ENCODE assay signal across 11 mouse cellular contexts in genomic region chr2:158609681-158610080, GRCm38 (mm10). TPM values are rescaled to one million over a fixed set of nuclear protein-coding genes. Genes with fewer than 3 reads are reported as not detected.
DNase-seq lines count a peak whose midpoint lies in the region; ATAC-seq and TF ChIP-seq lines count a peak whose summit lies in the region.
"Had no signal": no experiment of that assay in that cellular context is flagged by ENCODE, and none has a peak within 500 bp of the region (broad histone marks: within the 10 kb centered on the region; RNA-seq: fewer than 3 reads in every experiment).

No protein-coding gene starts in this region.

- TF ChIP-seq POLR2A in olfactory bulb, adult 2 months (IDR thresholded peaks at IDR 0.05; ENCODE audit: insufficient read depth, low read depth, low read length), result peak; percentile 27; the same call in 1 of the 2 replicates

- H3K27ac ChIP-seq in limb, embryonic 10.5 days, result no peak overlapping the region
- peak overlapping the region; percentile 70 for H3K27ac ChIP-seq in olfactory bulb, adult 2 months (ENCODE audit: insufficient read depth, low read depth, low read length)
- H3K27ac ChIP-seq: left cerebral cortex, adult 2 months had no signal

- H3K27me3 ChIP-seq in limb, embryonic 10.5 days (ENCODE audit: low read depth, poor library complexity, severe bottlenecking), result peaks cover 100% of the 10 kb centered on the region

- no peak overlapping the region; the same call in 1 of the 2 replicates for H3K4me3 ChIP-seq in limb, embryonic 10.5 days
- peak overlapping the region; percentile 96 for H3K4me3 ChIP-seq in olfactory bulb, adult 2 months (ENCODE audit: insufficient read depth, low read depth, low read length)

- TF ChIP-seq CTCF in olfactory bulb, adult 2 months (IDR thresholded peaks at IDR 0.05; ENCODE audit: insufficient read depth, low read depth, low read length), result no peak

- no peak for ATAC-seq in CD4-positive, CD25-positive, alpha-beta regulatory T cell, adult 4 months

- no peaks in the 10 kb centered on the region for H3K9me3 ChIP-seq in limb, embryonic 10.5 days (replicated peaks)

- peak; percentile 23 for DNase-seq in CD4-positive, CD25-positive, alpha-beta regulatory T cell, adult 2 months (ENCODE audit: low read depth, low spot score)
- peak; percentile 51 for DNase-seq in retina, postnatal 1 day
- DNase-seq in retina, embryonic 14.5 days (ENCODE audit: low spot score), result no peak
- DNase-seq in limb, embryonic 10.5 days (ENCODE audit: low spot score), result peak; percentile 49
- DNase-seq in testis, postnatal 10 days (ENCODE audit: low spot score), result no peak
- DNase-seq in adrenal gland, postnatal 14 days, result no peak

- H3K36me3 ChIP-seq in limb, embryonic 10.5 days, result no peaks in the 10 kb centered on the region

- peaks cover 33% of the 10 kb centered on the region for H3K4me1 ChIP-seq in limb, embryonic 10.5 days
- H3K4me1 ChIP-seq in olfactory bulb, adult 2 months (ENCODE audit: control insufficient read depth, insufficient read depth, low read length), result peaks cover 24% of the 10 kb centered on the region

- WGBS in limb, embryonic 10.5 days, result 1% methylated on average over 27 of the region's 27 CpGs
- under 1% methylated on average over 27 of the region's 27 CpGs for WGBS in olfactory bulb, adult 2 months

RNA-seq across cellular contexts. Expression of gene Slc32a1, which starts 0.9 kb away (rescaled TPM):
- polyA plus RNA-seq in CD4-positive, CD25-positive, alpha-beta regulatory T cell, adult 4 months (2017; shearing (Covaris generic)), result not detected
- not detected in 2 replicates for polyA plus RNA-seq in limb, embryonic 10.5 days (2016; fragmentation: Nextera tagmentation; extraction: Ambion mirVana)
- not detected in 2 replicates for polyA plus RNA-seq in olfactory bulb, adult 2 months (2012; ENCODE audit: insufficient read depth, insufficient read length, low replicate concordance, missing spikeins)
- total RNA-seq in adrenal gland, postnatal 14 days (2021), result 0.26 TPM in 1 of 2 replicates, not detected in the other
- polyA plus RNA-seq: heart, embryonic 14.5 days; stomach, embryonic 14.5 days had no signal

RNA-seq across cellular contexts. Expression of gene Actr5, which starts 15.0 kb away (rescaled TPM):
- polyA plus RNA-seq in CD4-positive, CD25-positive, alpha-beta regulatory T cell, adult 4 months (2017; shearing (Covaris generic)), result 1 to 10 TPM; 2.1 to 2.9 TPM
- polyA plus RNA-seq in limb, embryonic 10.5 days (2016; fragmentation: Nextera tagmentation; extraction: Ambion mirVana), result 13.8 and 16.2 TPM in 2 replicates
- not detected in 2 replicates for polyA plus RNA-seq in olfactory bulb, adult 2 months (2012; ENCODE audit: insufficient read depth, insufficient read length, low replicate concordance, missing spikeins)
- 9.9 and 10.8 TPM in 2 replicates for total RNA-seq in adrenal gland, postnatal 14 days (2021)

RNA-seq across cellular contexts. Expression of gene Ppp1r16b, which starts 55.5 kb away (rescaled TPM):
- 100 to 1,000 TPM; 121 to 150 TPM for polyA plus RNA-seq in CD4-positive, CD25-positive, alpha-beta regulatory T cell, adult 4 months (2017; shearing (Covaris generic))
- 4.4 TPM in 2 replicates for polyA plus RNA-seq in limb, embryonic 10.5 days (2016; fragmentation: Nextera tagmentation; extraction: Ambion mirVana)
- 72.6 TPM in 1 of 2 replicates, not detected in the other for polyA plus RNA-seq in olfactory bulb, adult 2 months (2012; ENCODE audit: insufficient read depth, insufficient read length, low replicate concordance, missing spikeins)
- 11.5 and 16.0 TPM in 2 replicates for total RNA-seq in adrenal gland, postnatal 14 days (2021)

Comparison
In these comparisons a context has a peak if more than half of its experiments do, and no peak if none do; other contexts are left out.
1. DNase-seq: peak in CD4-positive, CD25-positive, alpha-beta regulatory T cell, adult 2 months (single experiment), retina, postnatal 1 day (single experiment) and limb, embryonic 10.5 days (single experiment); none in retina, embryonic 14.5 days (single experiment), testis, postnatal 10 days (single experiment) and adrenal gland, postnatal 14 days (single experiment).